Mouse (Mus musculus): ENCODE measurements around the gene Tmem79. TPM values are rescaled to one million over a fixed set of nuclear protein-coding genes. Genes with fewer than 3 reads are reported as not detected.
"Not testable (repeated sequence)": the region's sequence is repeated elsewhere in the genome, so short reads cannot be mapped to it uniquely, and the experiment has no call there.

Tmem79 gene
- polyA plus RNA-seq, 1 experiment = 12.8 TPM

- no peaks in the 10 kb centered on the region for H3K27me3 ChIP-seq (ENCODE audit: control insufficient read depth, insufficient read depth, low read length, poor library complexity, severe bottlenecking)
- H3K9ac ChIP-seq (ENCODE audit: low read depth, poor library complexity, severe bottlenecking) = peak within 1 kb of the TSS; percentile 84
- H3K4me1 ChIP-seq (ENCODE audit: control insufficient read depth, insufficient read depth, low read length) = no peaks in the 10 kb centered on the region
- peaks cover 35% of the 10 kb centered on the region for H3K36me3 ChIP-seq (ENCODE audit: control insufficient read depth, insufficient read depth, low read length, poor library complexity, severe bottlenecking)
- peak within 1 kb of the TSS; percentile 94 for H3K4me3 ChIP-seq (ENCODE audit: low read depth, low read length)
- peak within 1 kb of the TSS; percentile 70 for H3K27ac ChIP-seq (ENCODE audit: insufficient read depth, low read length)
- TF ChIP-seq CTCF (IDR thresholded peaks at IDR 0.05; ENCODE audit: low read depth, low read length) = no peak
- TF ChIP-seq EP300 (IDR thresholded peaks at IDR 0.05; ENCODE audit: insufficient read depth, low read depth, low read length) = 0 out of 2 replicates have a peak, but pooled peaks have one; percentile 29
- TF ChIP-seq POLR2A (IDR thresholded peaks at IDR 0.05; ENCODE audit: insufficient read depth, low read length) = peak; percentile 71
- no peaks in the 10 kb centered on the region for H3K9me3 ChIP-seq (replicated peaks; ENCODE audit: control insufficient read depth, insufficient read depth, low read length, poor library complexity, severe bottlenecking)
Measured at GRCm38 (mm10) chr3:88296561-88297318, 39.2 kb downstream of the Tmem79 start, which contains the start of the genes Tsacc and Cct3. Gene Tsacc (minus strand): TSS chr3:88296999. Gene Cct3 (plus strand): TSS chr3:88297116.

DNA sequence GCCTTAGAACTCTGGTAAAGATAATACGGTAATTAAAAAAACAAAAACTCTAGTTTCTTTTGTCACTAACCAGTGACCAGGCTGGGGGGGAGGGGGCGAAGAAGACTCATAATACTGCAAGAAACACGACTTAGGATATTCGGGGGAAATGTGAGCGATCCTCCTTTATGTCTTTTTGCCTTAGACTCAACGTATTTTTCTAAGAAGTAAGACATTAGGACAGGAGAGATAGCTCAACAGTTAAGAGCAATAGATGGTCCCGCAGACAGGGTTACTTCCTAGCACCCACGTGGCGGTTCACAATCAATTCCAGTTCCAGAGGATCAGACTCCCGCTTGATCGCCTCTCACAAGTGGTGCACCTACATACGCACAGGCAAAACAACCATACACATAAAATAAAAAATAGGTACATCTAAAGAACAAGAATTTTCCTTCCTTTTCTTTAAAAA is 39.8 kb downstream of the Tmem79 start:
- Histone ChIP-seq H3K27me3 (ENCODE audit: control insufficient read depth, insufficient read depth, low read length, poor library complexity, severe bottlenecking) (no peaks in the 10 kb centered on the region), H3K4me3 (ENCODE audit: low read depth, low read length) (peak overlapping the region; percentile 93), H3K9me3 (replicated peaks; ENCODE audit: control insufficient read depth, insufficient read depth, low read length, poor library complexity, severe bottlenecking) (no peaks in the 10 kb centered on the region), H3K4me1 (ENCODE audit: control insufficient read depth, insufficient read depth, low read length) (no peaks in the 10 kb centered on the region), H3K27ac (ENCODE audit: insufficient read depth, low read length) (peak overlapping the region; percentile 29), H3K36me3 (ENCODE audit: control insufficient read depth, insufficient read depth, low read length, poor library complexity, severe bottlenecking) (peaks cover 29% of the 10 kb centered on the region), H3K9ac (ENCODE audit: low read depth, poor library complexity, severe bottlenecking) (peak overlapping the region; percentile 57)
- TF ChIP-seq CTCF (IDR thresholded peaks at IDR 0.05; ENCODE audit: low read depth, low read length) (no peak), EP300 (IDR thresholded peaks at IDR 0.05; ENCODE audit: insufficient read depth, low read depth, low read length) (no peak), POLR2A (IDR thresholded peaks at IDR 0.05; ENCODE audit: insufficient read depth, low read length) (no peak)

DNA sequence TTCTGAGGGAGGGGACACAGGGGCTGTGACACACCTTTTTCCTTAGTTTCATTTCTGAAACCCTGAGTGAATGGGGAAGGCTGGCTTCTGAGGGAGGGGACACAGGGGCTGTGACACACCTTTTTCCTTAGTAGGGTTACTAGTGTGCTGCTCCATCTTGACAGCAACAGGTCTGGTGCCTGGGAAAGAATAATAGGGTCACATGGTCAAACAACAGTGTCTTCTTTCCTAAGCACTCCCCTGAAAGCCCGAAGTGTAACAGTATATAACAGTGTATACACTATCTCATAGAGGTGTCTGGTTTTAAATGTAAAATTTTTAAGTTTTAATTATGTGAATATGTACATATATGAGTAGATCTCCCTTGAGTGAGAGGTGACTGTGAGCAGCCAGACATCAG is 40.7 kb downstream of the Tmem79 start:
- Histone ChIP-seq H3K36me3 (ENCODE audit: control insufficient read depth, insufficient read depth, low read length, poor library complexity, severe bottlenecking) (peaks cover 20% of the 10 kb centered on the region), H3K9ac (ENCODE audit: low read depth, poor library complexity, severe bottlenecking) (peak overlapping the region; percentile 57)
- H3K4me1 ChIP-seq (ENCODE audit: control insufficient read depth, insufficient read depth, low read length) = not testable (repeated sequence)

DNA sequence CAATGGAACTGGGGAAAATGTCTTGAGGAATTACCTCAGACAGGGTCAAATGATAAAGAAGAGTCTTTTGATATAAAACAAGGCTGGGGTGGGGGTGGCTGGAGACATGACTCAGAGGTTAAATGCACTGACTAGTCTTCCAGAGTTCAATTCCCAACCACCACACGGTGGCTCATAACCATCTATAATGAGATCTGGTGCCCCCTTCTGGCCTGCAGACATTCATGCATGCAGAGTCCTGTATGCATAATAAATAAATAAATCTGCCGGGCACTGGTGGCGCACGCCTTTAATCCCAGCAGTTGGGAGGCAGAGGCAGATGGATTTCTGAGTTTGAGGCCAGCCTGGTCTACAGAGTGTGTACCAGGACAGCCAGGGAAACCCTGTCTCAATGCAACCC is 44.0 kb downstream of the Tmem79 start:
- no peak overlapping the region for H3K27ac ChIP-seq (ENCODE audit: insufficient read depth, low read length)
- H3K4me3 ChIP-seq (ENCODE audit: low read depth, low read length) = no peak overlapping the region
- H3K9ac ChIP-seq (ENCODE audit: low read depth, poor library complexity, severe bottlenecking) = no peak overlapping the region
- H3K36me3 ChIP-seq (ENCODE audit: control insufficient read depth, insufficient read depth, low read length, poor library complexity, severe bottlenecking) = no peaks in the 10 kb centered on the region
- H3K27me3 ChIP-seq (ENCODE audit: control insufficient read depth, insufficient read depth, low read length, poor library complexity, severe bottlenecking) = no peaks in the 10 kb centered on the region
- TF ChIP-seq CTCF (IDR thresholded peaks at IDR 0.05; ENCODE audit: low read depth, low read length) (peak; percentile 26), EP300 (IDR thresholded peaks at IDR 0.05; ENCODE audit: insufficient read depth, low read depth, low read length) (no peak), POLR2A (IDR thresholded peaks at IDR 0.05; ENCODE audit: insufficient read depth, low read length) (no peak)
- H3K4me1 ChIP-seq (ENCODE audit: control insufficient read depth, insufficient read depth, low read length) = peaks cover 7% of the 10 kb centered on the region
- no peaks in the 10 kb centered on the region for H3K9me3 ChIP-seq (replicated peaks; ENCODE audit: control insufficient read depth, insufficient read depth, low read length, poor library complexity, severe bottlenecking)

More for the DNA sequence above, 40.7 kb downstream of the Tmem79 start:
- not testable (repeated sequence) for H3K9me3 ChIP-seq (replicated peaks; ENCODE audit: control insufficient read depth, insufficient read depth, low read length, poor library complexity, severe bottlenecking); H3K4me3 ChIP-seq (ENCODE audit: low read depth, low read length); H3K27me3 ChIP-seq (ENCODE audit: control insufficient read depth, insufficient read depth, low read length, poor library complexity, severe bottlenecking)
- H3K27ac ChIP-seq (ENCODE audit: insufficient read depth, low read length) = peak overlapping the region; percentile 88

- H3K4me1 ChIP-seq (ENCODE audit: control insufficient read depth, insufficient read depth, low read length); H3K27me3 ChIP-seq (ENCODE audit: control insufficient read depth, insufficient read depth, low read length, poor library complexity, severe bottlenecking); H3K9me3 ChIP-seq (replicated peaks; ENCODE audit: control insufficient read depth, insufficient read depth, low read length, poor library complexity, severe bottlenecking); H3K36me3 ChIP-seq (ENCODE audit: control insufficient read depth, insufficient read depth, low read length, poor library complexity, severe bottlenecking): not testable (repeated sequence)
- peak overlapping the region; percentile 84 for H3K27ac ChIP-seq (ENCODE audit: insufficient read depth, low read length)
- H3K4me3 ChIP-seq (ENCODE audit: low read depth, low read length) = 0 out of 2 replicates have a peak overlapping the region, but pooled peaks have one; percentile 12
- peak overlapping the region; percentile 45; the same call in 1 of the 2 replicates for H3K9ac ChIP-seq (ENCODE audit: low read depth, poor library complexity, severe bottlenecking)
Measured at GRCm38 (mm10) chr3:88288133-88288713, 47.7 kb downstream of the Tmem79 start.

DNA sequence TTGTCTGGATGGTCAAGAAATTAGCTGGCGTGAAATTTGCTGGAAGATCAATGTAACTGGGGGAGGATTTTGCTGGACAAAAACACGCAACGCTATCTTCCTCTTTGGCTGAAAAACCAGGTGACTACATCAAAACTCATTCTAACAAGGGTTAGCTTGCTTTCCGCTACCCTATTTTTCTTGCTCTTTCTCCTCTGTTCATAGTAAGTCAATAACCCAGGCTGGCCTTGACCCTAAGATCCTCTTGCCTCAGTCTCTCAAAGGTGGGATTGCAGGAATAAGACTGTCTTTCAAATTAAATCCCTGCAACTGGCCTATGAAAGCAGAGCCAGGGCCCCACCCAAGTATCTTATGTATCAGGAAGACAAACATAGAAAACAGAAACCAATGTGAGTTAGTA is 48.8 kb downstream of the Tmem79 start, which contains the start of gene Gm38392:
TSS of gene Gm38392 (minus strand) at position 101 of the 400 bp plus-strand sequence.
- H3K27ac ChIP-seq (ENCODE audit: insufficient read depth, low read length) = peak within 1 kb of the TSS; percentile 84
- H3K4me3 ChIP-seq (ENCODE audit: low read depth, low read length) = no peak within 1 kb of the TSS
- no peaks in the 10 kb centered on the region for H3K9me3 ChIP-seq (replicated peaks; ENCODE audit: control insufficient read depth, insufficient read depth, low read length, poor library complexity, severe bottlenecking)
- H3K36me3 ChIP-seq (ENCODE audit: control insufficient read depth, insufficient read depth, low read length, poor library complexity, severe bottlenecking) = no peaks in the 10 kb centered on the region
- no peaks in the 10 kb centered on the region for H3K27me3 ChIP-seq (ENCODE audit: control insufficient read depth, insufficient read depth, low read length, poor library complexity, severe bottlenecking)
- TF ChIP-seq POLR2A (IDR thresholded peaks at IDR 0.05; ENCODE audit: insufficient read depth, low read length) (no peak), EP300 (IDR thresholded peaks at IDR 0.05; ENCODE audit: insufficient read depth, low read depth, low read length) (no peak), CTCF (IDR thresholded peaks at IDR 0.05; ENCODE audit: low read depth, low read length) (no peak)
- H3K9ac ChIP-seq (ENCODE audit: low read depth, poor library complexity, severe bottlenecking) = peak within 1 kb of the TSS; percentile 45; the same call in 1 of the 2 replicates
- peaks cover 14% of the 10 kb centered on the region for H3K4me1 ChIP-seq (ENCODE audit: control insufficient read depth, insufficient read depth, low read length)

GRCm38 (mm10) chr3:88285565-88285895 is 50.4 kb downstream of the Tmem79 start:
- H3K27me3 ChIP-seq (ENCODE audit: control insufficient read depth, insufficient read depth, low read length, poor library complexity, severe bottlenecking); H3K4me3 ChIP-seq (ENCODE audit: low read depth, low read length); H3K36me3 ChIP-seq (ENCODE audit: control insufficient read depth, insufficient read depth, low read length, poor library complexity, severe bottlenecking); H3K9me3 ChIP-seq (replicated peaks; ENCODE audit: control insufficient read depth, insufficient read depth, low read length, poor library complexity, severe bottlenecking): not testable (repeated sequence)
- peak overlapping the region; percentile 7; the same call in 1 of the 2 replicates for H3K9ac ChIP-seq (ENCODE audit: low read depth, poor library complexity, severe bottlenecking)
- peaks cover 17% of the 10 kb centered on the region for H3K4me1 ChIP-seq (ENCODE audit: control insufficient read depth, insufficient read depth, low read length)
- H3K27ac ChIP-seq (ENCODE audit: insufficient read depth, low read length) = peak overlapping the region; percentile 87
